Comparison of ENCODE assay signal across 14 mouse cellular contexts in genomic region chr15:83337903-83338870, GRCm38 (mm10). TPM values are rescaled to one million over a fixed set of nuclear protein-coding genes. Genes with fewer than 3 reads are reported as not detected.
DNase-seq lines count a peak whose midpoint lies in the region; ATAC-seq and TF ChIP-seq lines count a peak whose summit lies in the region.
"Had no signal": no experiment of that assay in that cellular context is flagged by ENCODE, and none has a peak within 500 bp of the region (broad histone marks: within the 10 kb centered on the region; RNA-seq: fewer than 3 reads in every experiment).

No protein-coding gene starts in this region.

- H3K9me3 ChIP-seq in heart, embryonic 13.5 days: no peaks in the 10 kb centered on the region
- no peaks in the 10 kb centered on the region for H3K9me3 ChIP-seq in hindbrain, postnatal 0 days (ENCODE audit: low read length)
- H3K9me3 ChIP-seq: hindbrain, embryonic 13.5 days; neural tube, embryonic 12.5 days had no signal

- H3K4me3 ChIP-seq in heart, embryonic 13.5 days: no peak overlapping the region
- H3K4me3 ChIP-seq in hindbrain, postnatal 0 days (ENCODE audit: low read length): no peak overlapping the region
- H3K4me3 ChIP-seq: hindbrain, embryonic 13.5 days; megakaryocyte, embryonic 14.5 days; neural tube, embryonic 12.5 days had no signal

- peak overlapping the region; percentile 13; the same call in 1 of the 2 replicates for H3K27ac ChIP-seq in heart, embryonic 13.5 days (replicated peaks)
- no peak overlapping the region for H3K27ac ChIP-seq in hindbrain, postnatal 0 days
- H3K27ac ChIP-seq: hindbrain, embryonic 13.5 days; neural tube, embryonic 12.5 days had no signal

- no peak overlapping the region for H3K4me2 ChIP-seq in heart, embryonic 13.5 days
- no peak overlapping the region for H3K4me2 ChIP-seq in hindbrain, postnatal 0 days (ENCODE audit: low read depth, low read length)
- H3K4me2 ChIP-seq: hindbrain, embryonic 13.5 days; neural tube, embryonic 12.5 days had no signal

- peaks cover 80% of the 10 kb centered on the region for H3K36me3 ChIP-seq in heart, embryonic 13.5 days
- peaks cover 25% of the 10 kb centered on the region for H3K36me3 ChIP-seq in hindbrain, postnatal 0 days (ENCODE audit: insufficient read depth, low read length)

- no peak for DNase-seq in heart, postnatal 25 days (ENCODE audit: low spot score)
- DNase-seq in 3T3-L1 (ENCODE audit: low read depth, low spot score): peak; percentile 29
- peak; percentile 18 for DNase-seq in induced T-regulatory cell, adult 2 months (ENCODE audit: low read depth)
- DNase-seq in lung, postnatal 4 days: peak; percentile 40 to 45
- no peak for DNase-seq in cerebellum, postnatal 10 days
- DNase-seq in hindbrain, postnatal 0 days (ENCODE audit: low spot score): no peak
- no peak for DNase-seq in adrenal gland, adult 2 months
- DNase-seq: cerebellum, adult 8-10 months; right cerebral cortex, postnatal 4 days had no signal

- peaks cover 21% of the 10 kb centered on the region for H3K4me1 ChIP-seq in heart, embryonic 13.5 days
- H3K4me1 ChIP-seq in hindbrain, postnatal 0 days (ENCODE audit: insufficient read depth, low read length): no peaks in the 10 kb centered on the region
- H3K4me1 ChIP-seq: neural tube, embryonic 12.5 days had no signal

- no peak overlapping the region for H3K9ac ChIP-seq in heart, embryonic 13.5 days
- no peak overlapping the region for H3K9ac ChIP-seq in hindbrain, postnatal 0 days (replicated peaks; ENCODE audit: low read length)
- H3K9ac ChIP-seq: hindbrain, embryonic 13.5 days; neural tube, embryonic 12.5 days had no signal

- ATAC-seq in heart, embryonic 13.5 days (ENCODE audit: extremely low read depth, insufficient number of reproducible peaks, low FRiP score, low TSS enrichment): peak; percentile 66; the same call in 1 of the 2 replicates
- no peak for ATAC-seq in hindbrain, postnatal 0 days
- ATAC-seq: CD4-positive, CD25-positive, alpha-beta regulatory T cell, adult 4 months had no signal

- WGBS in heart, embryonic 13.5 days: 67% methylated on average over 8 of the region's 8 CpGs
- 79% methylated on average over 8 of the region's 8 CpGs for WGBS in hindbrain, postnatal 0 days

- intact Hi-C loops in heart, postnatal 25 days (cut with DNase I): no loop called here

- H3K27me3 ChIP-seq in heart, embryonic 13.5 days (replicated peaks): no peaks in the 10 kb centered on the region
- H3K27me3 ChIP-seq in hindbrain, postnatal 0 days (ENCODE audit: insufficient read depth, low read length): no peaks in the 10 kb centered on the region
- H3K27me3 ChIP-seq: hindbrain, embryonic 13.5 days; megakaryocyte, embryonic 14.5 days; neural tube, embryonic 12.5 days had no signal

- TF ChIP-seq CTCF in hindbrain, postnatal 0 days (IDR thresholded peaks at IDR 0.05; ENCODE audit: low read depth): no peak

RNA-seq across cellular contexts. Expression of gene Arfgap3, which starts 11.9 kb away (rescaled TPM):
- 27.8 and 28.5 TPM in 2 replicates for polyA plus RNA-seq in heart, embryonic 13.5 days (2015; fragmentation: Nextera tagmentation; extraction: Ambion mirVana)
- 10 to 100 TPM in 1 of 2 experiments, 1 to 10 TPM in 1; 8.7 to 10.3 TPM for total RNA-seq in heart, postnatal 25 days (2021)
- 49.6 and 59.3 TPM in 2 replicates for total RNA-seq in hindbrain, postnatal 0 days (2014; rRNA removed)
- 31.0 and 33.4 TPM in 2 replicates for polyA plus RNA-seq in hindbrain, postnatal 0 days (2015; fragmentation: Nextera tagmentation; extraction: Ambion mirVana)
- total RNA-seq in adrenal gland, adult 2 months (2021): 10 to 100 TPM; 23.6 to 32.4 TPM
- polyA plus RNA-seq in adrenal gland, adult 2 months (2012; rRNA removed): 13.0 and 14.7 TPM in 2 replicates

Comparison
In these comparisons a context has a peak if more than half of its experiments do, and no peak if none do; other contexts are left out.
1. DNase-seq: peak in 3T3-L1 (single experiment), induced T-regulatory cell, adult 2 months (single experiment) and lung, postnatal 4 days (2 of 2); none in heart, postnatal 25 days (single experiment), cerebellum, postnatal 10 days (0 of 2), hindbrain, postnatal 0 days (single experiment) and adrenal gland, adult 2 months (single experiment).